ENCODE assay signal across 29 mouse cellular contexts in the genomic region with DNA sequence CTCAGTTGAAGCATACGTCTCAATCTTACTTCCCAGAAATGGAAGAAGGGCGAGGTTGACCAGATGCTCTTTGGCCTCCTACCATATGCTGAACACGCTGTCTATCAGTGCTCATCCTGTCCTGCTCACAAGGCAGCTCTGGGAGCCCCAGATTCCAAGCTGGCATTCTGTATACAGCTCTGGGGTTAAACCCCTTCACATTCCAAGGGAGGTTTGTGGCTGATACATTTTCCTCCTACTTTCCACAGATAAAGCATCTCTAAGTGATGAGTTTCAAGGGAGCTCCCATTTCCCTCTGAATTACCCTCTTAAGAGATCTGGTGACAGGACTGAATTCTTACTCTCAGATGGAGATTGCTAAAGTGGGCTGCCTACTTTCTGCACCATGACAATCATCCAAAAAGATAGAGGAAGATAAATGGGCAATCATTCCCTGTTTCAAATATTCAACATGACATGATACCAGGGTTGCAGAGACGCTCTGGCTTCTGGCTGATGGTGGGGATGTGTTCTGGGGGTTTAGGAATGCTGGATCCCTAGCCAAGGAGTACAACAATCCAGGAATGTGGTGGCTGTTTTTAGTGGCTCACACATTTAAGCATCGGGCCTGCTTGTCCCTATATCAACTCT.
DNase-seq lines count a peak whose midpoint lies in the region; ATAC-seq and TF ChIP-seq lines count a peak whose summit lies in the region.
"Had no signal": no experiment of that assay in that cellular context is flagged by ENCODE, and none has a peak within 500 bp of the region (broad histone marks: within the 10 kb centered on the region; RNA-seq: fewer than 3 reads in every experiment).

No protein-coding gene starts in this region.

- no peak overlapping the region for H3K4me3 ChIP-seq in embryonic facial prominence, embryonic 14.5 days (ENCODE audit: low read depth, low read length)
- no peak overlapping the region for H3K4me3 ChIP-seq in embryonic facial prominence, embryonic 10.5 days
- H3K4me3 ChIP-seq in limb, embryonic 14.5 days (replicated peaks; ENCODE audit: low read length), result no peak overlapping the region
- H3K4me3 ChIP-seq in limb, embryonic 10.5 days, result no peak overlapping the region
- H3K4me3 ChIP-seq: embryonic facial prominence, embryonic 12.5 days; forebrain, embryonic 10.5 days; forebrain, embryonic 13.5 days; gastrocnemius, adult 2 months; heart, embryonic 12.5 days; heart, embryonic 15.5 days had no signal

- no peak overlapping the region for H3K9ac ChIP-seq in embryonic facial prominence, embryonic 14.5 days (ENCODE audit: low read depth, low read length)
- no peak overlapping the region for H3K9ac ChIP-seq in limb, embryonic 14.5 days (ENCODE audit: low read depth, low read length, severe bottlenecking)
- H3K9ac ChIP-seq: embryonic facial prominence, embryonic 12.5 days; forebrain, embryonic 13.5 days; forebrain, postnatal 0 days; heart, embryonic 12.5 days; heart, embryonic 15.5 days; hindbrain, embryonic 14.5 days had no signal

- no peaks in the 10 kb centered on the region for H3K27me3 ChIP-seq in embryonic facial prominence, embryonic 14.5 days (replicated peaks; ENCODE audit: control insufficient read depth, insufficient read depth, low read length)
- no peaks in the 10 kb centered on the region for H3K27me3 ChIP-seq in embryonic facial prominence, embryonic 10.5 days (replicated peaks; ENCODE audit: low read depth, poor library complexity, severe bottlenecking)
- H3K27me3 ChIP-seq in limb, embryonic 14.5 days (ENCODE audit: control insufficient read depth, insufficient read depth, low read length), result no peaks in the 10 kb centered on the region
- H3K27me3 ChIP-seq in limb, embryonic 10.5 days (ENCODE audit: low read depth, poor library complexity, severe bottlenecking), result no peaks in the 10 kb centered on the region
- H3K27me3 ChIP-seq: embryonic facial prominence, embryonic 12.5 days; forebrain, embryonic 13.5 days; heart, embryonic 12.5 days; heart, embryonic 15.5 days; Patski had no signal

- no peak overlapping the region for H3K27ac ChIP-seq in embryonic facial prominence, embryonic 14.5 days (replicated peaks; ENCODE audit: low read depth, low read length)
- no peak overlapping the region for H3K27ac ChIP-seq in embryonic facial prominence, embryonic 10.5 days (replicated peaks)
- no peak overlapping the region for H3K27ac ChIP-seq in limb, embryonic 14.5 days (replicated peaks; ENCODE audit: low read depth, low read length)
- H3K27ac ChIP-seq in limb, embryonic 10.5 days, result no peak overlapping the region
- H3K27ac ChIP-seq: embryonic facial prominence, embryonic 12.5 days; forebrain, embryonic 10.5 days; forebrain, embryonic 13.5 days; gastrocnemius, adult 2 months; heart, embryonic 15.5 days; hindbrain, embryonic 14.5 days; hindbrain, postnatal 0 days had no signal

- no peak for ATAC-seq in embryonic facial prominence, embryonic 14.5 days (ENCODE audit: low read depth)
- no peak for ATAC-seq in limb, embryonic 14.5 days (ENCODE audit: low FRiP score, low read depth)
- ATAC-seq in monocyte, adult 5-6 weeks (replicated peaks; ENCODE audit: insufficient number of reproducible peaks, low FRiP score, low TSS enrichment, poor library complexity, severe bottlenecking), result no peak
- ATAC-seq: CD4-positive, CD25-positive, alpha-beta regulatory T cell, adult 4 months; forebrain, embryonic 13.5 days; forebrain, postnatal 0 days; hindbrain, postnatal 0 days; inflammation-experienced regulatory T-cells, adult 6 months; Patski had no signal

- WGBS in embryonic facial prominence, embryonic 14.5 days, result 65% methylated on average over 5 of the region's 5 CpGs
- 81% methylated on average over 5 of the region's 5 CpGs for WGBS in embryonic facial prominence, embryonic 10.5 days
- 71% methylated on average over 5 of the region's 5 CpGs for WGBS in limb, embryonic 14.5 days
- 89% methylated on average over 5 of the region's 5 CpGs for WGBS in limb, embryonic 10.5 days

- no peaks in the 10 kb centered on the region for H3K4me1 ChIP-seq in embryonic facial prominence, embryonic 14.5 days (ENCODE audit: control insufficient read depth, insufficient read depth, low read length)
- no peaks in the 10 kb centered on the region for H3K4me1 ChIP-seq in embryonic facial prominence, embryonic 10.5 days
- no peaks in the 10 kb centered on the region for H3K4me1 ChIP-seq in limb, embryonic 14.5 days (ENCODE audit: control insufficient read depth, insufficient read depth, low read length)
- H3K4me1 ChIP-seq in limb, embryonic 10.5 days, result no peaks in the 10 kb centered on the region; the same call in 1 of the 2 replicates
- H3K4me1 ChIP-seq: embryonic facial prominence, embryonic 12.5 days; forebrain, embryonic 10.5 days; forebrain, embryonic 13.5 days; heart, embryonic 12.5 days; heart, embryonic 15.5 days had no signal

- no peak for TF ChIP-seq POLR2A in limb, embryonic 14.5 days (IDR thresholded peaks at IDR 0.05; ENCODE audit: borderline replicate concordance, extremely low read depth, insufficient read depth, insufficient read length)

- H3K4me2 ChIP-seq in embryonic facial prominence, embryonic 14.5 days (ENCODE audit: low read depth, low read length), result no peak overlapping the region
- no peak overlapping the region for H3K4me2 ChIP-seq in limb, embryonic 14.5 days (replicated peaks; ENCODE audit: low read depth, low read length, severe bottlenecking)
- H3K4me2 ChIP-seq: embryonic facial prominence, embryonic 12.5 days; forebrain, embryonic 13.5 days; heart, embryonic 12.5 days; heart, embryonic 15.5 days; hindbrain, embryonic 14.5 days had no signal

- peak; percentile 14 for DNase-seq in embryonic facial prominence, embryonic 14.5 days (ENCODE audit: low spot score)
- no peak for DNase-seq in embryonic facial prominence, embryonic 10.5 days (ENCODE audit: low spot score)
- peak; percentile 11 for DNase-seq in limb, embryonic 14.5 days (ENCODE audit: low spot score)
- DNase-seq in limb, embryonic 10.5 days (ENCODE audit: low spot score), result no peak
- DNase-seq in Muller cell, postnatal 12 days (ENCODE audit: inconsistent ontology term), result peak; percentile 54
- DNase-seq in yolk sac, embryonic 10.5 days (ENCODE audit: low spot score), result peak; percentile 15
- DNase-seq in left cerebral cortex, adult 18-20 months (ENCODE audit: low spot score in 2 of 2), result no peak
- DNase-seq: adrenal gland, postnatal 10 days; adrenal gland, postnatal 36 days; cerebellum, adult 18-20 months; cerebellum, adult 9-10 months; cerebellum, postnatal 14 days; forebrain, postnatal 0 days; gastrocnemius, adult 2 months; gastrocnemius, postnatal 14 days; heart, adult 18-20 months; heart, postnatal 10 days; heart, postnatal 36 days had no signal

- H3K9me3 ChIP-seq in embryonic facial prominence, embryonic 14.5 days (ENCODE audit: control insufficient read depth, low read length), result peaks cover 5% of the 10 kb centered on the region; the same call in 1 of the 2 replicates
- no peaks in the 10 kb centered on the region for H3K9me3 ChIP-seq in embryonic facial prominence, embryonic 10.5 days
- no peaks in the 10 kb centered on the region for H3K9me3 ChIP-seq in limb, embryonic 14.5 days (ENCODE audit: control insufficient read depth, low read length)
- H3K9me3 ChIP-seq in limb, embryonic 10.5 days (replicated peaks), result no peaks in the 10 kb centered on the region
- H3K9me3 ChIP-seq: embryonic facial prominence, embryonic 12.5 days; forebrain, embryonic 10.5 days; forebrain, embryonic 13.5 days; heart, embryonic 12.5 days; heart, embryonic 15.5 days had no signal

- H3K36me3 ChIP-seq in embryonic facial prominence, embryonic 14.5 days (ENCODE audit: control insufficient read depth, insufficient read depth, low read length), result no peaks in the 10 kb centered on the region
- H3K36me3 ChIP-seq in embryonic facial prominence, embryonic 10.5 days (replicated peaks), result no peaks in the 10 kb centered on the region
- no peaks in the 10 kb centered on the region for H3K36me3 ChIP-seq in limb, embryonic 14.5 days (ENCODE audit: control insufficient read depth, insufficient read depth, low read length)
- H3K36me3 ChIP-seq in limb, embryonic 10.5 days, result no peaks in the 10 kb centered on the region
- H3K36me3 ChIP-seq: embryonic facial prominence, embryonic 12.5 days; forebrain, embryonic 10.5 days; heart, embryonic 12.5 days; heart, embryonic 15.5 days had no signal

Comparison
In these comparisons a context has a peak if more than half of its experiments do, and no peak if none do; other contexts are left out.
1. DNase-seq: peak in embryonic facial prominence, embryonic 14.5 days (single experiment), limb, embryonic 14.5 days (single experiment), Muller cell, postnatal 12 days (single experiment) and yolk sac, embryonic 10.5 days (single experiment); none in embryonic facial prominence, embryonic 10.5 days (single experiment), limb, embryonic 10.5 days (single experiment) and left cerebral cortex, adult 18-20 months (0 of 2).